Mouse (Mus musculus): ENCODE data around the gene Tex22. TPM values are rescaled to one million over a fixed set of nuclear protein-coding genes. Genes with fewer than 3 reads are reported as not detected.

Gene Tex22
- polyA plus RNA-seq (2016; fragmentation: Nextera tagmentation; extraction: Ambion mirVana) = 0.13 TPM in 1 of 2 replicates, not detected in the other

DNA sequence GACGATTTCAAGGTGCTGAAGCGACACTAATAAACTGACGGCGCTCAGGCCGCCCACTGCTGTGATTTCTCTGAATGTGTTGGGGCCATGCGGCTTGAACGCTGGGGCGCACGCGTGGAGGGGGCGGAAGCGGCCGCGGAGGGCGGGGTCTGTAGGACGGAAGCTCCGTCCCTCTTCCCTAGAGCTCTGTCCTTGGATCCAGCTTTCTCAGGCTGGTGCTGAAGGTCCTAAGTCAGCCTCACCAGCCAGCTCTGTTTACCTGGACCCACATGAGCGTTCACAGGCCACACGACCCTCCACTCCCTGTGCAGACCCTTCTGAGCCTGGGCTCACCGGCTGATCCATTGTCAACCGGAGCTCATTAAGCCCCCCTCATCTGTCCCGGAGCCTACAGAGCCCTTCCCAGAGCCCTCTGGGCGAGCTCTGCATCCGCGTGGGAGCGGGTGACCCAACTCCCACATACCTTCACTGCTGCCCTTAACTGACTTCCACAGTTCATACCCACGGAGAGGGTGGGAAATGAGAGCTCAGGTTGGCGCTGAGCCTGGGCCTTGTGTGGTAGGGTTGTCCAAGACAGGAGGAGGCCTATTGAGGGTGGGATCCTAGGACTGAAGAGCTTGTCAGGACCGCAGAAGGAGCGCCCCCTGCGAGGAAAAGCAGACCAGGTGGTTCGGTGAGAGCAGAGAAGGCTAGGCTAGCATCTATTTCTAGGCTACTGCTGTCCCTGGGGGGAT, at the start of gene Tex22:
TSS of gene Tex22 (plus strand) at position 174 of the 734 bp plus-strand sequence.
- Histone ChIP-seq H3K36me3 (peaks cover 23% of the 10 kb centered on the region), H3K4me2 (replicated peaks) (peak within 1 kb of the TSS; percentile 82), H3K27me3 (no peaks in the 10 kb centered on the region), H3K27ac (peak within 1 kb of the TSS; percentile 84), H3K9me3 (no peaks in the 10 kb centered on the region), H3K9ac (peak within 1 kb of the TSS; percentile 77), H3K4me1 (peaks cover 21% of the 10 kb centered on the region), H3K4me3 (peak within 1 kb of the TSS; percentile 49)
- 2% methylated on average over 32 of the region's 32 CpGs for WGBS
- peak; percentile 90 for ATAC-seq (ENCODE audit: insufficient number of reproducible peaks, insufficient read depth, low FRiP score, low TSS enrichment)

GRCm38 (mm10) chr12:113026557-113026956, 47.7 kb upstream of the Tex22 start:
- WGBS = 96% methylated on average over 1 of the region's 1 CpGs
- ATAC-seq (ENCODE audit: insufficient number of reproducible peaks, insufficient read depth, low FRiP score, low TSS enrichment) = no peak
- Histone ChIP-seq H3K27ac (no peak overlapping the region), H3K4me3 (no peak overlapping the region), H3K9me3 (no peaks in the 10 kb centered on the region), H3K4me1 (no peaks in the 10 kb centered on the region), H3K36me3 (peaks cover 14% of the 10 kb centered on the region), H3K27me3 (no peaks in the 10 kb centered on the region), H3K9ac (no peak overlapping the region), H3K4me2 (replicated peaks) (no peak overlapping the region)

DNA sequence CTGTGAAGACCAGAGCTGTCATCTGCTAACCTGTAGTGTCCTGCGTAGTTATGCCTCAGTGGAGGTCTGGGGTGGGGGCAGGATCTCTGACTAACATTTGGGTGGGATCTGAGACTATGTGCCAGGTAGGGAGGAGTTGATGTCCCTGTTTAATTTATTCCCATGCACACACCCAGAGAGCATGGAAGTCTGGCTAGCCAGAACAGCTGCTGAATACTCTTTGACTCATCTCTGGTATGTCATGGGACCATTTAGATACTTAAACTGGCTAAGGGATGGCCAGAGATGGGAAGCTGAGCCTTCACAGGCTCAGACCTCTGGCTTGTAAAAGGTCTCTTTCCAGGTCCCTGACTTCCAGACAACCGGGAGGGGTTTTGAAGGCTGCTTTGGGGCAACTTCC, 46.8 kb upstream of the Tex22 start:
- no peak overlapping the region for H3K27ac ChIP-seq
- no peak for ATAC-seq (ENCODE audit: insufficient number of reproducible peaks, insufficient read depth, low FRiP score, low TSS enrichment)
- no peaks in the 10 kb centered on the region for H3K9me3 ChIP-seq
- WGBS = 81% methylated on average over 2 of the region's 2 CpGs
- peaks cover 14% of the 10 kb centered on the region for H3K36me3 ChIP-seq
- no peaks in the 10 kb centered on the region for H3K27me3 ChIP-seq
- H3K4me3 ChIP-seq = no peak overlapping the region
- H3K9ac ChIP-seq = no peak overlapping the region
- H3K4me2 ChIP-seq (replicated peaks) = no peak overlapping the region
- H3K4me1 ChIP-seq = 0 out of 2 replicates have a peak, but pooled peaks cover under 1% of the 10 kb centered on the region

- no peaks in the 10 kb centered on the region for H3K27me3 ChIP-seq
- H3K9me3 ChIP-seq = no peaks in the 10 kb centered on the region
- H3K9ac ChIP-seq = no peak overlapping the region
- 58% methylated on average over 5 of the region's 5 CpGs for WGBS
- H3K27ac ChIP-seq = no peak overlapping the region
- peak; percentile 61; the same call in 1 of the 2 replicates for ATAC-seq (ENCODE audit: insufficient number of reproducible peaks, insufficient read depth, low FRiP score, low TSS enrichment)
- peaks cover 14% of the 10 kb centered on the region for H3K36me3 ChIP-seq
- H3K4me3 ChIP-seq = no peak overlapping the region
- H3K4me2 ChIP-seq (replicated peaks) = no peak overlapping the region
- H3K4me1 ChIP-seq = 0 out of 2 replicates have a peak, but pooled peaks cover 6% of the 10 kb centered on the region
These were observed 46.2 kb upstream of the Tex22 start for GRCm38 (mm10) chr12:113028067-113028466.

- Histone ChIP-seq H3K36me3 (peaks cover 14% of the 10 kb centered on the region), H3K4me1 (0 out of 2 replicates have a peak, but pooled peaks cover 6% of the 10 kb centered on the region), H3K27ac (no peak overlapping the region), H3K4me3 (no peak overlapping the region), H3K9me3 (no peaks in the 10 kb centered on the region), H3K27me3 (no peaks in the 10 kb centered on the region), H3K9ac (no peak overlapping the region), H3K4me2 (replicated peaks) (no peak overlapping the region)
- 74% methylated on average over 9 of the region's 9 CpGs for WGBS
- no peak for ATAC-seq (ENCODE audit: insufficient number of reproducible peaks, insufficient read depth, low FRiP score, low TSS enrichment)
These were observed 45.4 kb upstream of the Tex22 start for GRCm38 (mm10) chr12:113028898-113029297.

DNA sequence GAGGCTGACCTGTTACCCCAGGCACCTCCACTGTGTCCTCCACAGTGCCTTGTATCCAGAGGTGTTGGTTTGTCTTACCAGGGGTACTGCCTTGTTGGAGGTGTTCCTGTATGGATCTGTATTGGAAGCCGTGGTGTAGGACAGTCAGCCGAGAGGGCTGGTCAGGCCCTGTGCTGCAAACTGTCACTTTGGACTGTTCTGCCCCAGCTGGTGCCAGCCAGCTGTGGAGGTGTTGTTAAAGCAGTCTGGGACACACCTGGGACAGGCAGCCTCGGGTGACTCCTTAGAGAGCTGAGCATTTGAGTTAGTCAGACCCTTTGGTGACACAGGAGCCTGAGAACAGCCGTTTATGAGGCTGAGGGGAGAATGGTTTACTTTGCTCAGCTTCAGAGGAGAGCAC, 44.3 kb upstream of the Tex22 start:
- no peaks in the 10 kb centered on the region for H3K9me3 ChIP-seq
- H3K27ac ChIP-seq = no peak overlapping the region
- H3K4me3 ChIP-seq = no peak overlapping the region
- no peaks in the 10 kb centered on the region for H3K27me3 ChIP-seq
- H3K4me2 ChIP-seq (replicated peaks) = no peak overlapping the region
- H3K4me1 ChIP-seq = 0 out of 2 replicates have a peak, but pooled peaks cover 6% of the 10 kb centered on the region
- WGBS = 69% methylated on average over 4 of the region's 4 CpGs
- ATAC-seq (ENCODE audit: insufficient number of reproducible peaks, insufficient read depth, low FRiP score, low TSS enrichment) = no peak
- peaks cover 13% of the 10 kb centered on the region for H3K36me3 ChIP-seq
- no peak overlapping the region for H3K9ac ChIP-seq

DNA sequence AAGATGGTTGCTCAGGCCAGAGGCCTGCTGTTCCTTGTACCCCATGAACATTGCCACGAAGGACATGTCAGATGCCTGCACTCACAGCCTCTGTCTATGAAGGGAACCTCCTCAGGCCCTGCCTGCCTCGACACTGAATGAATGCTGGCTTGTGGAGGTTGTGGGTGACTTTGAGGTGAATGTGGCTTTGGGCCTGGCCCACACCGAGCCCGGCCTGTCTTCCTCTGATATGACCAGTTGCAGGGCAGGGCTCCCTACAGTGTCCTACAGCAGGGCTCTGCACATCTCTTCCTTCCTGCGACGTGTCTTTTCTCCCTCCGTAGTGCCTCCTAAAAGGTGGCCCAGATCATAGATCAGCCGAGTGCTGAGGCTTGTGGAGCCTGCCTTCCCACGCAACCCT, 43.3 kb upstream of the Tex22 start:
- H3K4me1 ChIP-seq = 0 out of 2 replicates have a peak, but pooled peaks cover 6% of the 10 kb centered on the region
- ATAC-seq (ENCODE audit: insufficient number of reproducible peaks, insufficient read depth, low FRiP score, low TSS enrichment) = no peak
- WGBS = 87% methylated on average over 9 of the region's 9 CpGs
- no peak overlapping the region for H3K4me3 ChIP-seq
- H3K27ac ChIP-seq = no peak overlapping the region
- no peaks in the 10 kb centered on the region for H3K27me3 ChIP-seq
- no peaks in the 10 kb centered on the region for H3K9me3 ChIP-seq
- no peak overlapping the region for H3K9ac ChIP-seq
- peaks cover 3% of the 10 kb centered on the region; the same call in 1 of the 2 replicates for H3K36me3 ChIP-seq
- no peak overlapping the region for H3K4me2 ChIP-seq (replicated peaks)

DNA sequence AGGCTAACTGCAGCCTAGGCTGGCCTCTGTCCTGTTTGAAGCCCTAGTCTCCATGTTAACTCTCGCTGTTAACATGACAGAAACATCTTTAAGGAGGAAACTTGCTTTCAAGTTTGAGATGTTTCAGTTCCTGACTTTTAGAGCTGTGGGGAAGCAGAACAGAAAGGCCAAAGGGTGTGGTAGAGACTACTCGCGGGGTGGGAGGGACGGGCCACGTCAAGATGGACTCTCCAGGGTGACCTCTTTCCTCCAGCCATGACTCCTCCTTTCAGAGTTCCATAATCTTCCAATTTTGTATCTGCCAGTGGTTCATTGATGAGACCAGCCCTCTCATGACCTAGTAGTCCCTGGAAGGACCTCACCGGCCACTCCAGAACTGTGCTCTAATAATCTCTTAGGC, 42.9 kb upstream of the Tex22 start:
- H3K4me1 ChIP-seq = 0 out of 2 replicates have a peak, but pooled peaks cover 6% of the 10 kb centered on the region
- H3K36me3 ChIP-seq = 0 out of 2 replicates have a peak, but pooled peaks cover 3% of the 10 kb centered on the region
- H3K4me3 ChIP-seq = no peak overlapping the region
- no peak overlapping the region for H3K27ac ChIP-seq
- no peak overlapping the region for H3K9ac ChIP-seq
- no peak for ATAC-seq (ENCODE audit: insufficient number of reproducible peaks, insufficient read depth, low FRiP score, low TSS enrichment)
- H3K9me3 ChIP-seq = no peaks in the 10 kb centered on the region
- H3K4me2 ChIP-seq (replicated peaks) = no peak overlapping the region
- 95% methylated on average over 6 of the region's 6 CpGs for WGBS
- H3K27me3 ChIP-seq = no peaks in the 10 kb centered on the region

- no peak for ATAC-seq (ENCODE audit: insufficient number of reproducible peaks, insufficient read depth, low FRiP score, low TSS enrichment)
- WGBS = 68% methylated on average over 11 of the region's 11 CpGs
- no peak overlapping the region for H3K9ac ChIP-seq
These were observed 41.7 kb upstream of the Tex22 start for GRCm38 (mm10) chr12:113032296-113033250.

GRCm38 (mm10) chr12:113035093-113035492, 39.2 kb upstream of the Tex22 start:
- Histone ChIP-seq H3K36me3 (no peaks in the 10 kb centered on the region), H3K4me3 (no peak overlapping the region), H3K4me1 (0 out of 2 replicates have a peak, but pooled peaks cover 6% of the 10 kb centered on the region), H3K27ac (no peak overlapping the region), H3K9ac (no peak overlapping the region), H3K27me3 (no peaks in the 10 kb centered on the region), H3K4me2 (replicated peaks) (no peak overlapping the region), H3K9me3 (no peaks in the 10 kb centered on the region)
- no peak for ATAC-seq (ENCODE audit: insufficient number of reproducible peaks, insufficient read depth, low FRiP score, low TSS enrichment)
- 90% methylated on average over 2 of the region's 2 CpGs for WGBS

More at GRCm38 (mm10) chr12:113032296-113033250, 41.7 kb upstream of the Tex22 start:
- no peak overlapping the region for H3K4me3 ChIP-seq
- H3K36me3 ChIP-seq = 0 out of 2 replicates have a peak, but pooled peaks cover 3% of the 10 kb centered on the region
- H3K27me3 ChIP-seq = no peaks in the 10 kb centered on the region
- H3K27ac ChIP-seq = no peak overlapping the region
- no peaks in the 10 kb centered on the region for H3K9me3 ChIP-seq
- 0 out of 2 replicates have a peak, but pooled peaks cover 6% of the 10 kb centered on the region for H3K4me1 ChIP-seq
- no peak overlapping the region for H3K4me2 ChIP-seq (replicated peaks)

GRCm38 (mm10) chr12:113036996-113037395, 37.3 kb upstream of the Tex22 start:
- Histone ChIP-seq H3K4me2 (replicated peaks) (no peak overlapping the region), H3K9me3 (no peaks in the 10 kb centered on the region), H3K27me3 (no peaks in the 10 kb centered on the region), H3K4me1 (0 out of 2 replicates have a peak, but pooled peaks cover 12% of the 10 kb centered on the region), H3K36me3 (no peaks in the 10 kb centered on the region), H3K27ac (no peak overlapping the region), H3K9ac (no peak overlapping the region), H3K4me3 (no peak overlapping the region)
- no peak for ATAC-seq (ENCODE audit: insufficient number of reproducible peaks, insufficient read depth, low FRiP score, low TSS enrichment)
- WGBS = 86% methylated on average over 4 of the region's 4 CpGs

Measured in embryonic facial prominence, embryonic 12.5 days (tissue).